Mouse (Mus musculus): Measurements from ENCODE around the gene Ubtd1.
"Not testable (repeated sequence)": the region's sequence is repeated elsewhere in the genome, so short reads cannot be mapped to it uniquely, and the experiment has no call there.

Gene Ubtd1

DNA sequence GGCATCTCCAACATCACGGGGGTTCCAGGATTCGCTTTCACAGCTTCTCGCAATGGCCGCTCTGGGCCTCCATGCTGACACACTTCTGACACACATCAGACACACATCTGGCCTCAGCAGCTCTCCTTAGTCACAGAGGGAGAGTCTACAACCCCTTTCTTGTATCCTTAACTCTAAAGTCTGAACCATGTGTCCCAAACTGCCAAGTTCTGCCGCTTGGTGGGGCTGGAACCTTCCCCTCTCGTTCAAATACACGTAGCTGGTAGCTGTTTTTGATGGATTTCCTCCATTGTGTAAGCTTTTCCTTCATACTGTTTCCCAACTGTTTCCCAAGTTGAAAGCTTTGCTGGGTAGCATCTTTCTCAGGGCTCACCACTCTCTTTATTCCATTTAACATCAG, 89.7 kb downstream of the Ubtd1 start:
- no peak for DNase-seq

GRCm38 (mm10) chr19:42071886-42072608, 90.5 kb downstream of the Ubtd1 start:
- no peak for DNase-seq

- no peak for DNase-seq
These were observed 91.2 kb downstream of the Ubtd1 start for GRCm38 (mm10) chr19:42072802-42073201.

GRCm38 (mm10) chr19:42075051-42075450, 93.5 kb downstream of the Ubtd1 start:
- no peak for DNase-seq

DNA sequence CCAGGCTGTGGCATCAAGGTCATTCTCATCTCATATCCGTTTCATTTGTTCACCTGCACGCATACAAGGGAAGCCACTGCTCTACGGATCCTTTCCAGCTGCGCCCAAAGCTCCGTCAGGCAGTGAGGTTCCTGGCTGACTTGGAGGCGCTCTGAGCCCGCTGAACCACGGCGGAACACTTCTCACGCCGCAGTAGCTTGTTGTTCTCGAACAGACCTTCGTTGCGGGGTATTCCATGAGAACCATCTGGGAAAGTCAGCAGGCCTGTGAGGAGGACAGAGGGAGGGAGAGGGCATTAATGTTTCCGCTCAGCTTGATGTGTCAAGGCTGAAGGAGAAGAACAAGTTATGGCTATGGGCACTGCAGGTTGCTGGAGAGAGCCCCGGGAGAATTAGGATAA, 94.4 kb downstream of the Ubtd1 start:
- no peak for DNase-seq

GRCm38 (mm10) chr19:42078566-42078965, 97.0 kb downstream of the Ubtd1 start:
- no peak for DNase-seq

GRCm38 (mm10) chr19:42079006-42079405, 97.4 kb downstream of the Ubtd1 start:
- no peak for DNase-seq

DNA sequence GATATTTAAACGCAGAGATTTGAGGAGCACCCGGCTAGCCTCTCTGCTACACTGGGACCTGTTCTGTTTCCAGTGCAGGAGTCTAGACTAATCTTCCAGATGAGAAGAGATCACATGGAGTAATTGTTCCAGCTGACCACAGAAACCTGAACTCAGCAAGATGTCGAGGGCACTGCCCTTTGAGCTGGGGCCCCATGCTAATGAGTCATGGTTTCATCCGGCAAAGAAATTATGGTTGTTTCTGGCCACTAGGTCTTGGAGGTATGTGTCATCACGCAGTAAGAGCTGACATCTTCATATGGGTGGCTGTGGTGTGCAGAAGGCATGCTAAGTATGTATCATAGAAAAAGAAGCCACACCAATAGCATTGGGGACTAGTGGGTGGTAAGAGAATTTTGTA, 98.4 kb downstream of the Ubtd1 start:
- DNase-seq: no peak

- no peak for DNase-seq
These were observed 98.9 kb downstream of the Ubtd1 start for GRCm38 (mm10) chr19:42080469-42080868.

GRCm38 (mm10) chr19:42081613-42082012, 100.0 kb downstream of the Ubtd1 start:
- not testable (repeated sequence) for DNase-seq
